Mouse (Mus musculus) hematopoietic stem cell, adult 5-6 weeks (primary cell): ENCODE measurements at regions not wholly inside any gene's neighbourhood (a gene's known extent, or its start where the extent isn't known, plus 50 kb on each side); places are given as distances from the start of the nearest gene placed in this dataset.

Experiments used
- ATAC-seq, 2 experiments: fragments of 125-278 bp in 1 of 2; replicated peaks in 1 of 2; 2 replicates each; pipeline ENCODE4 v1.8.0; 2016 to 2017; ENCODE audit warnings: inconsistent platforms in 2 of 2, mild to moderate bottlenecking in 2 of 2, moderate number of reproducible peaks in 2 of 2, low read depth in 1 of 2, moderate TSS enrichment in 1 of 2; ENCODE audit not compliant: low FRiP score in 2 of 2, poor library complexity in 2 of 2, severe bottlenecking in 2 of 2, insufficient read depth in 1 of 2, low TSS enrichment in 1 of 2

GRCm38 (mm10) chr5:127036472-127036871 lies 205.1 kb upstream of the Tmem132c start:
- no peak for ATAC-seq

DNA sequence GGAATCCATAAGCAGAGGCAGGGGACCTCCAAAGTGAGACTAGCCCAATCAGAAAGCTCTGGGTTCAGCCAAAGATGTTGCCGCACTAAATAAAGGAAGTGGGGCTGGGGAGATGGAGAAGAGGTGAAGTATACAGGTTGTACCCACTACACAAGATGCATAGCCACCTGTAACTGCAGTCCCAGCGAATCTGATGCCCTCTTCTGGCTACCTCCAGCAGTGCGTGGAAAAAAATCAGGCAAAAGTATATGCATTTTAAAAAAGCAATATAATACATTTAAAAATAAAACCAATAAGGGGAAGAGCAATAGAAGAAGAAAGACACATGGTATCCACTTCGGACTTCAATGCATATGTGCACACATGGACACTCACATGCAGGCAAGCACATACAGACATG lies 183.8 kb upstream of the Tmem132c start:
- no peak for ATAC-seq

DNA sequence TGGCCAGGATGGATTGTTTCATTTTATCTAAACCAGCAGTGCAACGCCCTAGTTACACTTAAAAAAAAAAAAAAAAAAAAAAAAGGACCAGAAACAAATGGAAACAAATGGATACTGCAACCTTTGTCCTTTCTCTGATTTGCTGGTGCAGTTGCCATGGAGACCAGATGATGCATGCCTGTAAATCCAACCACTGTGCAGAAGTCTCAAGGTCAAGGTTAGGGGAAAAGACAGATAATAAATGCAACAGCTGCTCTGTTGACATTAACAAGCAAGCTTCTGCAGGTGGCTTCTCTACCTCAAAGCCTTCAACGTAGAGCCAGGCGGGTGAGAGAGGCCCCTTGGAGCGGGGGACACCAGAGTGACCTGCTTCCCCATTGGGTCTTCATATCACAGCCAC lies 167.3 kb upstream of the Tmem132c start:
- no peak for ATAC-seq
